Mouse (Mus musculus): Measurements from ENCODE around the gene Mrps7.

Mrps7 gene

DNA sequence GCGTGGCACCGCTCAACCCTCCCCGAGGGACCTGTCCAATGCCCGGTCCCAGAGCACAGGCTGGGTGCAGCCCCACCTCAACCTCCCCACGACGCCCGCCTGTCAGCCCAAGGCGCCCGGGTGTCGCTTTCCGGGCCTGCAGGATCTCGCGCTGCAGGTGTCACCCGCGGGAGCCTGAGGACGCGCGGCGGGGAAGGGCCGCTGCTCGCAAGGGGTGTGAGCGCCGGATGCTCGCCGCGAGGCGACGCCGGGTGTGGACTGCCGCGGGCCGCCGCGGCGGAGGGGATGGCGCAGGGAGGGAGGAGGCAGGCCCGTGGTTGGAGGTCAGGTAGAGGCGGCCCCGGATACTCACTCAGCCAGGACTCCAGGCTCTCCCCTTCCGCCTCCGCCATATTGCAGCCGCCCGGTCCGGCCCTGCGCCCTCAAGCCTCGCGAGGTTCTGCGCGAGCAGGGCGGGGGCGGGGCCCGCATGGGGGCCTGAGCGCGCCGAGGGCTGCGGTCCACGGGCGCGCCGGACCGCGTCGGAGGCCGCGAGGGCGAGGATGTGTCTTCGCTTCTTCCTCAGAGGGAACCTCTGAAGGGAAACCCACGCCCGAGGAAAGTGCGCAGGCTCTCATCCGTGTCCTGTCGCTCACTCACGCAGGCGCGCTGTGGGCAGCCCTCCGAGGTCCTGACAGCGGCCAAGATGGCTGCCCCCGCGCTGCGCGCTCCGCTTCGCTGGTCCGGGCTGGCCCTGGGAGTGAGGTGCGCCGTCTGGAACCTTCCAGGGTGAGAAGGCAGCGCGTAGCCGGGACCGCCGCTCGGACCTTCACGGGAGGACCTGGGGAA is at the start of gene Mrps7, which contains the start of gene Gga3:
Mrps7 (plus strand) TSS at position 450 of the 828 bp plus-strand sequence.
Gga3 (minus strand) TSS at position 576 of the 828 bp plus-strand sequence.
- peak; percentile 87 for DNase-seq (ENCODE audit: low spot score)

DNA sequence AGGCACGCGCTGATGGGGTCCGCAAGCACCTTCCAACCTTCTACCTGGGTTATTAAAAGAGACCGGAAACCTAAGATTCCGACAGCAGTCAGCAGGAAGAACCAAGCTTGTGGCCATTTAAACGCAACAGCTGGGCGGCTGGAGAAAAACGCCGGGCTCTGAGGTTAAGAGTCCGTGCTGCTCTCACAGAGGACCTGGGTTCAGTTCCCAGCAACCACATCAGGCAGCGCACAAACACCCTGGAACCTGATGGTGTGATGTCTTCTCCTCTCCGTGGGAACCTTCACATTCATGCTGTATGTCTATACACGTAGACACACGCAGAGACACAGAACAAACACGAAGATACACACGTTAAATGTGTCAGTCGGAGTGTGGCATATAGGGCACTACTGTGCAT is 48.0 kb upstream of the Mrps7 start:
- DNase-seq (ENCODE audit: low spot score), result no peak

DNA sequence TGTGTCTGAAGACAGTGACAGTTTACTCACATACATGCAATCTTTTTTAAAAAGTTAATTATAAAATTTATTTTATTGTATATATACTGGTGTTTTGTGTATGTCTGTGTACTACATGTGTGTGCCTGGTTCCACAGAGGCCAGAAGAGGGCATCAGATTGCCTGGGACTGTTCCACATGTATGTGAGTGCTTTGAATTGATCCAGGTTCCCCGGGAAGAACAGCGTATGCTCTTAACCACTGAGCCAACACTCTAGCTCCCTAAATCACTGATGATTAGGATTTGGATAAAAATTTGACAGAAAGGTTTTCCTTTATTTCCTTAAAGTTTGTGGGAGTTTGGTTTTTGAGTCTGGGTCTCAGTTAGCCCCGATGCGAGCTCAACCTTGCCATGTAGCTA is 40.3 kb upstream of the Mrps7 start:
- DNase-seq (ENCODE audit: low spot score), result no peak

DNA sequence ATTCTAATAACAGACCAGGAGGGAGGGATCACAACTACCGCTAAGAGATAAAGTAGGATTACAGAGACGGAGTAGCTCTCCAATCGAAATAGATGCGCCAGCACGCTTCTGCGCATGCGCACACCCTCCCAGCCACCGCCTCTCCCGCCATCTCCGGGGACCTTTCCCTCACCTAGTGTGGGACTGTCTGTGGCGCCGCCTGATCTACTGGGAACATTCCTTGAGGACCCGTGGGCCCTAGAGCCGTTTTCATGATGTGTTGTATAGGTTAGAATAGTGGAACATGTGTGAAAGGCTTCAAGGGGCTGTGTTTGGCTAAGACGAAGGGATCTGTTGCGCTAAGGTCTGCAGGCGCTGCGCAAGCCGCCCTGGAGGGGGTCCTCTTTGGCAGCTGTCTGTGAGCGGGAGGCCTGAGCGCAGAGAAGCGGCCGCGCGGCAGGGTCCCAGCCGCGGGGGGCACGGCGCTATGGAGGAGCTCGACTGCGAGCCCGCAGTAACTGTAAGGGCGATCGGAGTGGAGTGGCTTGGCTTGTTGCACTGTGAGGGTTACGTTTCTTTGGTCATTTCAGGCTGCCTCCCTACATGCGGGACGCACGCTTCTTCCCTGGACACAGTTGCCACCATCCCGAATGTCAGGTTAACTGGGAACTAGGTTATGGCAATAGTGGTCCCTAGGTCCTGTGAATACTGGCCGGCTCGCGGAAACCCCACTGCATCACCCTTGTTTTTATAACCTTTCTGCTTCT is 39.5 kb upstream of the Mrps7 start, which contains the start of gene Nup85:
Nup85 (plus strand) TSS at position 371 of the 746 bp plus-strand sequence.
- DNase-seq (ENCODE audit: low spot score), result peak; percentile 92

DNA sequence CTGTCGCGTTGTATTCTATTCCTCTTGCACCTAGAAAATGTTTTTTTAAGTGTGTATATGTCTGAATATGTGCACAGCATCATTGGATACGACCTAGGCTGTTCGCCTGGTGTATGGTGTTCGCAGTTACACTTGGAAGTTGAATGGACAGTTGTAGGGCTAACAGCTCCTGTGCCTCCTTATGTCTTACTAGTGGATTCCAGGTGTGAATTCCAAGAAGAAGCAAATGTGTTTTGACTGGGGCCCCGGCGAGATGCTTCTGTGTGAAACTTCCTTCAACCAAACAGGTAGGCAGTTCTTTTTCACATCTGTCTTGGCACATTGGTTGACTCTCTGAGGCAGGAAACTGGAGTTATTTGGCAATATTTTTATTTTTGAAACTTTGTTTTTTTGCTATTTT is 38.8 kb upstream of the Mrps7 start:
- no peak for DNase-seq (ENCODE audit: low spot score)

DNA sequence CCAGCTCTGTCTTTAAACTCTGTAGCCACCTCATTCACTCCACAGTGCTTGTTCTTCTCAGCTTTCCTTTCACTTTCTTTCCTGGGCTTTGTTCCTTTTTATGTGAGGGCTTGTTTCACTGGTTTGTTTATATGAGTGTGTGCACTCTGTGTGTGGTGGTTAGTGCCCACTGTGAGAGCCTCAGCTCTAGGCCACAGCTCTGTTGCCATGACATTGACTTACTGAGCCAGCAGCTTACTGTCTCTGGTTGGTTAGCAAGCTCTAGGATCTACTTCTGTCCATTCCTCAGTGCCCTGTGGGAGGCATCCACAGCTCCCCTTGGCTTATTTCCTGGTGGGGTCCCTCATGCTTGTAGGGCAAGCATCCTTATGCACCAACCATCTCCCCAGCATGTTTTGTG is 24.6 kb upstream of the Mrps7 start:
- DNase-seq (ENCODE audit: low spot score), result no peak

DNA sequence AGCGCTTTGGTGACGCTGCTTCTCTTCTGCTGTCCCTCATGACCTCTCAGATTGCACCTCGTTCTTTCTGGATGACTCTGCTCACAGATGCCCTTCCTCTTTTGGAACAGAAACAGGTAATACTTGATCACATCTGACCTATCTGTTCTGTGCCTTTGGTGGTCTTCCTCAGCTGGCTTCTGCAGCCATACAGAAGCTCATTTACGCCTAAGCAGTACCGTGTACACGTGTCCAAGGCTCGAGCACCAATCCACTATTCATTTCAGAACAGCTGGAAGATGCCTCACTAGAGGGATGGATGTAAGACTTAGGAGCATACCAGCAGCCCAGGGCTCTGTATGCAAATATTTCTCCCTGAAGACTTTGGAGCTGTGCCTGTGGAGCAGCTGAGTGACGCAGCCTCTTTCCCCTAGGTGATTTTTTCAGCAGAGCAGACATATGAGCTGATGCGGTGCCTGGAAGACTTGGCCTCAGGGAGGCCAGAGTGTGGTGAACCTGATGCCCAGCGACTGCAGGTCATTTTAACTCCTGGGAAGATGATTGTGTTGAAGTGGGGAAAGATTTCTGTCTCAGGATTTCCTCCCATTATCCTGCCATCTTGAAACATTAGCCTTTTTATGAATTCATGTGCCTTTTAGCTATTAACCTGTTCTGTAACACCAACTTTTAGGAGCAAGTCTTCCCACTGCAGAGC is 20.7 kb upstream of the Mrps7 start:
- no peak for DNase-seq (ENCODE audit: low spot score)

DNA sequence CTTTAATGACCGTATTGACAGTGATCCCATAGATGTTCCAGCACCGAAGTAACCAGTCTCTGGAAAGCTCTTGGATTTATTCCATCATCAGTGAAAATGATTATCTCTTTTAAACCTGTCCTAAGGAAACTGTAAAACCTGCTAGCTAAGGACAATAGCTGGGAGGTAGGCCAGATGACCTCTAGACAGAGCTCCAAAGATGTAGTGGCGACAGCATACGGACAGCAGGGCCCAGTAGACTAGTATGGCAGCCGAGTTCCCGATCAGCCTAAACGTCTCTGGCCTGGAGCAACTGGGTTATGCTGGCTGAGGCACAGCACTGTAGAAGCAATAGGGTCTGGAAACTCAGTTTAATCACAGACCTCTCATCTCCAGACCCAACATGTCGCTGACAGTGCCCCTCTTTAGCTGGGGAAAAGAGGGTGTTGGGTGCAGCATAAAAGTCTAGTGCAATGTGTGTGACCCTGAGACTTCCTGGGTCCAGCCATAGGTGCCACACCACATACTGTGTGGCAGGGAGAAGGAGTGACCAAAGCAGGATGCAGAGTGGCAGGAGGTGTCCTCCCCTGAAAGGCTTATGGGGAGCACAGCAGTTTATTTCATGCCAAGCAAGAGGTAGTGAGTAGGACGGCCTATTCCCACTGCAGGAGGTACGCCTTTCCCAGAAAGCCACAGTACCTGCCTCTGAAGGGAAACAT is 19.2 kb upstream of the Mrps7 start:
- DNase-seq (ENCODE audit: low spot score), result no peak

DNA sequence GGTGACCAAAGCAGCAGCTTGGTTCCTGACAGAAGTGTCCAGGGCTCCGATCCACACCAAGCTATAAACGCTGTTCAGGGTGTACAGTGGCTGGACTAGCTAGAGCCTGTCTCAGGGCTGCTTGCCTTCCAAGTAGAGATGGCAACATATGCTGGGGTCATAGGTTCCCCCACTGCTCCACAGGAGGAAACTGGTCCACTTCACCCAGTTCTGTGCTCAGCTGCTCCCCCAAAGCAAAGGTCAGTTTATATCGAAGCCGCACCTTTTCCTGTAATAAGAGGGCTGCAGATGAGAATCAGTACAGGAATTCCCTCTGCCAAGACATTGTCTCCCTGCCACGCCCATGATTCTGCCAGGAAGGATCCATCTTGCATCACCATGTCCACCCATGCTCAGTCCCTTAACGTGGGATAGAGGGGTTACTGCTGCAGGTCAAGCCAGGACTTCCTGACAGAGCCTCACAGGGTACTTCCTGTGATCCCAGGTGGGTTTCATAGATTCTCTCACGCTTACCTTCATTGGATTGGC is 18.1 kb upstream of the Mrps7 start:
- DNase-seq (ENCODE audit: low spot score), result no peak

DNA sequence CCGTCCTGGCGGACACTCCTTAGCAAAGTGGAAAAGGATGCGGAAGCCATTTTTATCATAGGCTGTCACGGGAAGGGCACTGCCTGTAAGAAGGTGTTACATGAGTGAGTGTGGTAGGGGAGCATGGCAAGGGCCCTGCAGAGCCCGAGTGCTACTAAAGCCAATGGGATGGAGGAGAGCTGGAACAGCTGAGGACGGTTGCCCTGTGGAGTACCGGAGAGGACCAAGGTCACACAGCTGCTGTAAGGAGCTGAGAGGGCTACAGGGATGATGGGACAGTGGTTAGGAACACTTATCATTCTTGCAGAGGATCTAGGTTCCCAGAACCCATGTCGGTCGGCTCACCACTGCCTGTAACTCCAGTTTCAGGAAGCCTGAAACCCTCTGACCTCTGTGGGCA is 17.3 kb upstream of the Mrps7 start:
- DNase-seq (ENCODE audit: low spot score), result no peak

DNA sequence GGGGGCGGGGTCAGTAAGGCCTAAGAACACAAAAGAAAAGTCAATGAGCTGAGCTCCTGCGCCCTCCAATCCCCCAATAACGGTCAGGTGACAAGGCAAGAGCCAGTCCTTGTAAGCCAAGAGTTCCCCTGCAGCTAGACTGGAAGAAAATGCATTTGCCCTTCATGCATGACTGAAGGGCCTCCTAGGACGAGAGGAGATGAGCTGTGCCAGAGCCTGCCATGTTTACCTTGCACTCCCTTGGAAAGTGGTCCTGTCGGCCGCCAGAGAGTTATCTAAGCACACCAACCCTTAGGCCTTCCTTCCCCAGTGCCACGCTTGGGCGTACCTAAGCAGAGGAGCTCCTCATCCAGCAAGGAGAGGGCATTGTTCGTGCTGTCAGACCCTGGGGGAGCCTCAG is 15.7 kb upstream of the Mrps7 start:
- DNase-seq (ENCODE audit: low spot score), result no peak

DNA sequence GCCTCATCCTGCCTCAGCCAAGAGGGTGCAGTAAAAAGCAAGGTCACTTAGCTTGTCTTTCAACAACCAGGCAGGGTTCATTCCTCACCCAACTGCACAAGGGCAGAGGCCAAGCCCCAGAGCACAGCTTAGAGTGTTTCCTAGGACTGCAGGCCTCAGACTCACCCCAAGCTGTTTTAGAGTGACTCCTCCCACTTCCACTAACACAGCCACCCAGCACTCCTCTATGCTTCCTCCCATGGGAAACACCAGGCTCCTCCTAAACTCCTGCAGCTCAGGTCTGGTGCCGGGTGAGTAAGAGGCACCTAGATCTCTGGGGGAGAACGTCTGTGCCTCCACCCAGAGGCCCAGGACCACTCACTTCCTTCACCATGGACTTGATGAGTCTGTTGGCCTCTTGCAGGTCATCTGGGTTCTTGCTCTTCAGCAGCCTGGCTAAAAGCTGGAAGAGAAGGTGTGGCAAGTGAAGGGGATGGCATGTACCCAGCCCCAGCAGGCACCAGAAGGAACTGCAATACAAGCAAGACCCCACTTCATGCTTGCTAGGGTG is 13.1 kb upstream of the Mrps7 start:
- DNase-seq (ENCODE audit: low spot score), result no peak

DNA sequence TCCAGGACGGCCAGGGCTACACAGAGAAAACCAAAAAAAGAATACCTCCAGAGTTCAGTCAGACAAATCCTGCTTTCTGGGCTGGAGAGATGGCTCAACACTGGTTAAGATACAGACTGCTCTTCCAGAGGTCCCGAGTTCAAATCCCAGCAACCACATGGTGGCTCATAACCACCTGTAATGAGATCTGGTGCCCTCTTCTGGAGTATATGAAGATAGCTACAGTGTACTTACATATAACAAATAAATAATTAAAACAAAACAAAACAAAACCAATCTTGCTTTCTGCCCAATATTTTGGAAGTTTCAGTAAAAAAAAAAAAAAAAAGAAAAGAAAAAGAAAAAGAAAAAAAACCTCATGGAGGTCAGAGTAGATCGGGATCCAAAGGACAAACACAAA is 8.5 kb upstream of the Mrps7 start:
- no peak for DNase-seq (ENCODE audit: low spot score)

DNA sequence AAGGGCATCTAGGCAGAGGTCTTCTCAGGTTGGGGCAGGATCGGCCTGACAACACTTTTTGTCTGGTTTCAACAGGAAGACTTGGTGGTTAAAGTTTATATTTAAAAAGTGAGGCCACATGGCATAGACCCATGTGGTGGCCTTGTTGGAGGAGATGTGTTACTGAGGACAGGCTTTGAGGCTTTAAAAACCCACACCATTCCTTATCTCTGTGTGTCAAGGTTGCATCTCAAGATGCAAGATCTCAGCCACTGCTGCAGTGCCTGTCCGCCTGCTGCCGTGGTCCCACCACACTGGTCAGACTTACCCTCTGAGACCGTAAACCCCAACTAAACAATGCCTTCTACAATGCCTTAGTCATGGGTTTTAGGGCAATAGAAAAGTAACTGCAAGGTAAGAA is 5.4 kb upstream of the Mrps7 start:
- DNase-seq (ENCODE audit: low spot score), result no peak

DNA sequence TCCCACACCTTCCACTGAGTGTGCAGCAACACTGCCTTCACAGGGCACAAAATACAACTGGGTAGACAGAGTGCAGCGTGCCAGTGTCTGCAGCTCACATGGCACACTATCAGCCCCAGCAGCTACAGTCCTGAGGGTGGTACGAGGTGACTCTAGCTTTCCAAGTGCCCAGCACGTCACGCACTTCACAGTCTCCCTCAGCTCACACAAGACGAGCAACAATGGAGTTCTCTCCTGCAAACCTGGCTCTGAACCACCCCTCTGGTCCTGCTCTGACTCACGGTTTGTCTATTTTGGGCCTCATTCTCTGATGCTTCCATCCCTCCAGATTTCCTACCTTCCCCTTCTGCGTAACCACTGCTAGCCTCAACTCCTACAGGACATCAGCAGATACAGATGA is 4.0 kb upstream of the Mrps7 start:
- DNase-seq (ENCODE audit: low spot score), result no peak

DNA sequence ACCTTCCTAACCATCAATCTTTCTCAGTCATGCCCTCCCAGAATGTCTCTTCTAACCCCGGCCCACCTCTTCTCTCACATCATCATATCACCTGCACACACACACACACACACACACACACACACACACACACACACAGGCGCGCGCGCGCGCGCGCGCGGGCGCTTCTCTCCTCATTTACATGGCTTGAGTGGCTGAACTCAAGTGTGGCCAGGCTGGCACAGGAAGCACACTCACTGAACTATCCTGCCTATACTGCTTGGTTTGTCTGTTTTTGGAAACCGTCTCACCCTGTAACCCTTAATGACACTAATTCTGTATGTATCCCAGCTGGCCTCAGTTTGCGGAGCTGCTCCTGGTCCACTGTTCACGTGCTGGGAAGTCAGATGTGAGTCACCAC is 3.0 kb upstream of the Mrps7 start:
- DNase-seq (ENCODE audit: low spot score), result no peak

DNA sequence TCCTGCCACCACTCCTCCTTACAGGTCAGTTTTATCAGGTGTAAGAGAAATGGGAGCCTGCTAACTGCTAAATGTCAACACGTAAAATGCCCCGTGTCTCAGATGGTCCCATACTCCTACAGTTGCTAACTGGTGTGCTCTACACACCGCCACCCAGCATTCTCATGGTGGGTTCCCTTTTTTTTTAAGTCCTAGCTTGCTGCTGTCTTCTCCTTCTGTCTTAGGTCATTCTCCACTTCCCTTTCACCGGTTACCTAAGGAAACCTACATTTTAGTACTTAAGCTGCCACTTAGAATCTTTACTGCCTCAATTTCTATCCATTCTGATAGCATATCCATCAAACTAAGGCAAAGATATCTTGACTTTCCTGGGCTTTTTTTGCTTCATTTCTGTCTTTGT is 2.6 kb upstream of the Mrps7 start:
- no peak for DNase-seq (ENCODE audit: low spot score)

DNA sequence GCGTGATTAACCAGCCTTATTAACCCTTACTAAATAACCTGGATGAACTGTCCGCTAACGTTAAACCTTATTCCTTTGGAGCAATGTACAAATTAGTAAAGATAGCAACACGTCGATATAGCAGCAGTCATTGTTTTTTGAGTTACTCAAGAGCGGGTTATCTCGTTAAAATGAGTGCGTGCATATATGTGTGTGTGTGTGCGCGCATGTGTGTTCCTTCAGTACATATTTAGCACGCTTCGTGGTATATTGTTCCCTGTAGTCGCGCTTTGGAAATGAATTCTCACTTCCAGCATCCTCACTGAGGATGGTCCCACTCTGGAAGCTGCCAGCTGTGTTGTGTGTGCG is 623 bp upstream of the Mrps7 start:
- DNase-seq (ENCODE audit: low spot score), result no peak

DNA sequence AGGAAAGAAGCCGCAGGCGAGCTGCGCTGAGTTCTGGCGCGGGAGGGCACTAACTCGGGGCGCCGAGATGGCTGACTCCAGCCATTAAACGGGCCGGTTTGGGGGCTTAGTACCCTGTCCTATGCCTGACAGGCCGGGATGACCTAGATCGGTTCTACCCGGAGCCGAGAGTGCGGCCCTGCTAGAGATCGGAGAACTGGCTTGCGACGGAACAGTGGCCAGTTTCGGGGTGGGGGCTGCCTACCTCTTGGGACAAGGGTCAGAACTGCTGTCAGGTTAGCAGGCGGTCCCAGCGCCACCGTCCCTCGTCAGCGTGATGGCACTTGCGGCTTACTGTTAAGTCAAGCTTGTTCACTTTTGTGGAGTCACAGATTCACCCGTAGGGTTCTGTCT is 575 bp downstream of the Mrps7 start:
- DNase-seq (ENCODE audit: low spot score), result no peak

DNA sequence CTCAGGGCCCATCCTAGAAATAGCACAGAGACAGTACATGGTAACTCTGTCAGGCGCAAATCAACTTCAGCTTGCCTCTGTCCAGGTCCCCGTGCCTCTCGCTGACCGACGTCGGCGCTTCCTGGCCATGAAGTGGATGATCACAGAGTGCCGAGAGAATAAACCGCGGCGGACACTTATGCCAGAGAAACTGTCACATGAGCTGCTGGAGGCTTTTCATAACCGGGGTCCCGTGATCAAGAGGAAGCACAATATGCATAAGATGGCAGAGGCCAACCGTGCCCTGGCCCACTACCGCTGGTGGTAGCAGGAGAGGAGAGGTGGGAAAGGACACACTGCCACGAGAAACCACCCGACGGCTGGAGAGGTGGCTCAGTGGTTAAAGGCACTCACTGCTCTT is 3.0 kb downstream of the Mrps7 start:
- no peak for DNase-seq (ENCODE audit: low spot score)

Data from ovary, postnatal 10 days (tissue).